Mouse (Mus musculus) thymus, adult 2 months (tissue): ENCODE measurements around the gene C9. TPM values are rescaled to one million over a fixed set of nuclear protein-coding genes. Genes with fewer than 3 reads are reported as not detected.

Source experiments
- DNase-seq: peaks from one replicate; pipeline ENCODE4 v3.0.0; 2021
- H3K27ac ChIP-seq: fragments of 200-500 bp; 2 replicates; pipeline ENCODE4 v1.5.1; 2012; ENCODE audit warnings: low read length, control low read depth; ENCODE audit not compliant: control insufficient read depth, insufficient read depth
- H3K27me3 ChIP-seq: fragments of 200-500 bp; 2 replicates; pipeline ENCODE4 v1.6.1; 2012; ENCODE audit warnings: mild to moderate bottlenecking, low read length, moderate library complexity, mixed read lengths; ENCODE audit not compliant: control insufficient read depth, insufficient read depth
- H3K36me3 ChIP-seq: fragments of 200-500 bp; 2 replicates; pipeline ENCODE4 v1.6.1; 2012; ENCODE audit warnings: mild to moderate bottlenecking, low read length, moderate library complexity; ENCODE audit not compliant: control insufficient read depth, insufficient read depth
- H3K4me1 ChIP-seq: fragments of 200-500 bp; replicated peaks from 2 replicates; pipeline ENCODE4 v1.6.1; 2012; ENCODE audit warnings: low read length; ENCODE audit not compliant: control insufficient read depth, insufficient read depth
- H3K4me3 ChIP-seq: fragments of 200-500 bp; 2 replicates; pipeline ENCODE4 v1.5.1; 2012; ENCODE audit warnings: mild to moderate bottlenecking, low read length, control low read depth, moderate library complexity; ENCODE audit not compliant: control insufficient read depth, insufficient read depth
- CTCF ChIP-seq: fragments of 200-500 bp; IDR thresholded peaks from 2 replicates; pipeline ENCODE4 v1.5.1; 2012; ENCODE audit warnings: mild to moderate bottlenecking, control low read depth, low read length, moderate library complexity, borderline replicate concordance; ENCODE audit not compliant: control insufficient read depth, poor library complexity, insufficient read depth; ENCODE audit errors: extremely low read depth
- POLR2A ChIP-seq: fragments of 200-500 bp; IDR thresholded peaks from 2 replicates; pipeline ENCODE4 v1.6.1; 2012; ENCODE audit warnings: mild to moderate bottlenecking, low read length, control low read depth, moderate library complexity; ENCODE audit not compliant: control insufficient read depth, poor library complexity, insufficient read depth; ENCODE audit errors: extremely low read depth
- WGBS: fragments of 180-500 bp; shearing (Covaris S2); methylation state at CpG from one replicate; pipeline ENCODE4 v1.1.7; 2018; 5-methylcytosine and 5-hydroxymethylcytosine counted together
- polyA plus RNA-seq: library from polyadenylated mRNA; depleted of rRNA; stranded (reverse); fragments of >200 nt; gene quantifications from 2 replicates; pipeline ENCODE4 v1.2.3, GENCODE M21; 2012; rRNA removed

C9 gene
- polyA plus RNA-seq: 0.13 TPM in 1 of 2 replicates, not detected in the other

DNA sequence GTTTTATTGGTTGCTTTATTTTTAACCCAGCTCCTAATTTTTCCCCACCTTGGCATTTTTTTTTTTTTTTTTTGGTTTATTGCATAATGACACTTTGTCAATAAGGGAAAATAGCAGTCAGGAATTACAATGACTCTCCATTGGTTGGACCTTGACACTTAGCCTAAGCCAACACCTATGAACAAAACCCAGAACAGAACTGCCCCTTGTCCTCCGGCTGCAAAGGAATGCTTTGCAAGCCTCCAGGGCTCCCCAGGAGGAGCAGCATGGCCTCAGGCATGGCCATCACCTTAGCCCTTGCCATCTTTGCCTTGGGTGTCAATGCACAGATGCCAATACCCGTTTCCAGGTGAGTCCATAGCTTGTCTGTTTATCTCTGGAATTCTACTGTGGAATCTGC, at the start of gene C9:
Gene C9, plus strand, starts transcription at position 193 of the 400 bp plus-strand sequence.
- 79% methylated on average over 2 of the region's 2 CpGs for WGBS
- no peak for DNase-seq
- Histone ChIP-seq H3K27me3 (no peaks in the 10 kb centered on the region), H3K36me3 (no peaks in the 10 kb centered on the region), H3K4me3 (no peak within 1 kb of the TSS), H3K4me1 (no peaks in the 10 kb centered on the region), H3K27ac (no peak within 1 kb of the TSS)
- TF ChIP-seq POLR2A: no peak
- no peak for TF ChIP-seq CTCF

DNA sequence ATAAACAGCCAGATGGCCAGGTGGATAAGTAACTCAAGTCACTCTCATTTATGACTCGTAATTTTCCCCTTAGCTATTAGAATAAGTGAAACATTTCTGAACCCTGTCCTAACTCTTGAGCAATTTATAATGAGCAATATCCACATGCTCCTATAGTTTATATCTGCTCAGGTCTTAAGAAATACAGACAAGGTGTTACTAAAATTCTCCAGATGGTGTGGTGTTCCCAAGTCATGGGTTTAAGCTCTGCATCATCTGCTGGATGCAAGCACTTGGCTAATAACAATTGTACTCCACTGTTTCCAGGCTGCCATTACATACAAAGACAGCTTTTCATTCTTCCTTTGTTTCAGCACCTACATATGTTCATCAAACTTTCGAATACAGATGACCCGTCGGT, 46.9 kb upstream of the C9 start:
- no peak for DNase-seq
- no peaks in the 10 kb centered on the region for H3K36me3 ChIP-seq
- H3K4me3 ChIP-seq: no peak overlapping the region
- 95% methylated on average over 4 of the region's 4 CpGs for WGBS
- no peaks in the 10 kb centered on the region for H3K4me1 ChIP-seq
- H3K27ac ChIP-seq: no peak overlapping the region
- no peaks in the 10 kb centered on the region for H3K27me3 ChIP-seq
- TF ChIP-seq CTCF (no peak), POLR2A (no peak)

DNA sequence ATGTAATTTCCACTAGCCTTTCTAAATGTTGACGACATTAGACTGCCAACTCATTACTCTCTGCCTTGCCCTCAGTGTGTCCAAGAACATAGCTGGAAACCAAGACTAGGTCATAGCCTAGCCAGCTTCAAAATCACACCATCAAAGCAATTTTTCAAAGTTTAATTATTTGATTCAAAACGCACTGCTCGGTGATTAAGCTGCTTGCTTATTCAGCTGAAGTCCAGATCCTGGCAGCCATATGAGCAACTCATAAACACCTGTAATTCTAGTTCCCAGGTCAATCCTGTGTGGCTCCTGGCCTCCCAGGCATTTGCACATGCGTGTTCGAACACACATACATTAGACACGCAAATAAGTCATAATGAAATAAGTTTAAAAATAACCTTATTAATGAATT, 46.2 kb upstream of the C9 start:
- WGBS: 95% methylated on average over 6 of the region's 6 CpGs
- Histone ChIP-seq H3K27me3 (no peaks in the 10 kb centered on the region), H3K36me3 (no peaks in the 10 kb centered on the region), H3K4me1 (no peaks in the 10 kb centered on the region), H3K27ac (no peak overlapping the region), H3K4me3 (no peak overlapping the region)
- TF ChIP-seq CTCF (no peak), POLR2A (no peak)
- DNase-seq: no peak

DNA sequence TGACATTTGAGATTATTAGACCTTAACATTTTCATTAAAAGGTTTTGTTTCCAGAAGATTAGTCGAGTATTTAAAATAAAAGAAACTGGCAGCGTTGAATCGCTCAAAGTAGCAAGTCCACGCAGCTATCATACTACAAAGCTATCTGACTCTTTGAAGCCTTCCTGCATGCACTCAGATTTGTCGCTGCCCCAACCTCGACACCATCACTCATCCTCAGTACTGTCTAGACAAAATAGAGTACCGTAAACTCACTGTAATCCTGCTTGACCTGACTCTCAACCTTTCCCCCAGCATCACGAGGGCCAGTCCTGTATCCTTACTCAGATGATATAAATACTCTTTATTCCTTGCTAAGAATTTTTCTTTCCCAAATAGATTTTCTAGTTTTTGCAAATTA, 45.0 kb upstream of the C9 start:
- H3K4me1 ChIP-seq: no peaks in the 10 kb centered on the region
- H3K27me3 ChIP-seq: no peaks in the 10 kb centered on the region
- no peak for DNase-seq
- 91% methylated on average over 8 of the region's 8 CpGs for WGBS
- H3K36me3 ChIP-seq: no peaks in the 10 kb centered on the region
- TF ChIP-seq POLR2A (no peak), CTCF (no peak)
- no peak overlapping the region for H3K27ac ChIP-seq
- H3K4me3 ChIP-seq: no peak overlapping the region

DNA sequence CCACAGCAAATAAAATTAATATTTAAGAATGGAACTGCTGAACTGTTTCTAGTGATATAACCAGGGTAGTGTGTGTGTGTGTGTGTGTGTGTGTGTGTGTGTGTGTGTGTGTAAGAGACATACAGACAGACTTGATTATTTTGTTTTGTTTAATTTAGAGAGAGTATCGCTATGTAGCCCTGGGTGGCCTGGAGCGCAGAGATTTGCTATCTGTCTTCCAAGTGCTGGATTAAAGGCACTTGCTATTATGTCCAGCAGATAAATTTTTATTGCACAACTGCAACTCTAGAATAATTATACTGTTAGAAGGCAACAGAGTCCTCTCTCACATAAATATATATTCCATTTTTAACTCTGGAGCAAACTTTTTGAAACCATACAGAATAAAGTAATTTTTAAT, 42.7 kb upstream of the C9 start:
- TF ChIP-seq CTCF (no peak), POLR2A (no peak)
- H3K4me1 ChIP-seq: no peaks in the 10 kb centered on the region
- H3K4me3 ChIP-seq: no peak overlapping the region
- no peak overlapping the region for H3K27ac ChIP-seq
- H3K27me3 ChIP-seq: no peaks in the 10 kb centered on the region
- DNase-seq: no peak
- no peaks in the 10 kb centered on the region for H3K36me3 ChIP-seq
- 96% methylated on average over 2 of the region's 2 CpGs for WGBS

DNA sequence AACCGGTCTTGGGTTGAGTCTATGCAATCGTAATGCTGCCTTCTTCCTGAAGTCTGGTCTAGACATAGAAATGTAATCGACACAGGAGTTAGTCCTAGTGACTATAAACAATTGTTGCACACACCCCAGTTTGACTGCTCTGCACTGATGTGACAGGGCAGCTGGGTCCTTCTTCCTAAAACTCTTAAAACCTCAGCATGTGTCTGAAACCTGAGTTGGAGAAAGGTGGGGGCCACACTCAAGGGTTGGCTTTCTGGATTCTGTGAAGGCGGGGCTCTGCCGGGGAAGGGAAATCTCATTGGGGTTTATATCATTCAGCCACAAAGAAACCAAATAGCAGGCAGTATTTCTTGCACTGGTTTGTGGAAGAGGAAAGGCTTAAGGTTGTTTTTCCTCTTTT, 41.0 kb upstream of the C9 start:
- 18% methylated on average over 5 of the region's 5 CpGs for WGBS
- H3K27ac ChIP-seq: no peak overlapping the region
- no peaks in the 10 kb centered on the region for H3K36me3 ChIP-seq
- no peak for DNase-seq
- no peak for TF ChIP-seq CTCF
- TF ChIP-seq POLR2A: no peak
- no peaks in the 10 kb centered on the region for H3K27me3 ChIP-seq
- H3K4me3 ChIP-seq: no peak overlapping the region
- H3K4me1 ChIP-seq: no peaks in the 10 kb centered on the region

DNA sequence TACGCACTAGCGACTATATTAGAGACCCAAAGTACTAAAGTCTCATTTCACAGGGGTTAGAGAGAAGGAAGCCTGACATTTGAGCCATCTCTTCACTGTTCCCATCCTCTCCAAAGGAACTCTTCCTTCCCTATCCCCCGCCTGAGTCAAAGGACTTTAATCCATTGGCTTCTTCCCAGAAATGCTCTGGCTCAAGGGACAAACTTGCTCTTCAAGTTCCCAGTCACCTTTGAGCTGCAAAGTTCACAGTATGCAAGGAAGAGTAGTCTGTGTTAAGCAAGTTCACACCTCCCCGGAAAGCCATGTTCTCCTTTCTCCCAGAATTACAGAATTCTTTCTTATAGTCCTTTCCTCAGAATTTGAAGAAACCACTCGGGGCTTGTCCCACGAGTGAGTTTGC, 38.4 kb upstream of the C9 start:
- DNase-seq: no peak
- no peaks in the 10 kb centered on the region for H3K4me1 ChIP-seq
- no peaks in the 10 kb centered on the region for H3K36me3 ChIP-seq
- no peak for TF ChIP-seq CTCF
- no peak for TF ChIP-seq POLR2A
- no peak overlapping the region for H3K27ac ChIP-seq
- WGBS: 91% methylated on average over 6 of the region's 6 CpGs
- H3K27me3 ChIP-seq: no peaks in the 10 kb centered on the region
- no peak overlapping the region for H3K4me3 ChIP-seq
